Mouse (Mus musculus): ENCODE measurements around the gene Gm13691. TPM values are rescaled to one million over a fixed set of nuclear protein-coding genes. Genes with fewer than 3 reads are reported as not detected.
"Not testable (repeated sequence)": the region's sequence is repeated elsewhere in the genome, so short reads cannot be mapped to it uniquely, and the experiment has no call there.

Gene Gm13691
- polyA plus RNA-seq, 1 experiment from 2014 or later: not detected

DNA sequence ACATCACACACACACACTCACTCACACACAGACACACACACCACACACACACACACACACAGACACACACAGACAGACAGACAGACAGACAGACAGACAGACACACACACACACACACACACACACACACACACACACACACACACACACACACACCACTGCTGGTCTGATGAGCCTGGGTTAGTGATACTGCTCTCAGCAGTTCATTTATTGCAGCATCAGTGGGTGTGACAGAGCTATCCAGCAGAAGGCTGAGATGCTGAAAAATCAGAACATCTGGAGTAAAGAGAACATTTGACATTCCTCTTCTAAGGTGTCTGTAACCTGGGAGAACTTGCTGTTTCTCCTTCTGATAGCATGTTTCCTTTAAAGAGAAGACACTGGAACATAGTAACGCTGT lies 47.6 kb downstream of the Gm13691 start:
- not testable (repeated sequence) for H3K27ac ChIP-seq; H3K4me3 ChIP-seq; H3K9me3 ChIP-seq; H3K9ac ChIP-seq; H3K4me1 ChIP-seq; H3K4me2 ChIP-seq (replicated peaks); ATAC-seq (ENCODE audit: low FRiP score, low read depth); H3K27me3 ChIP-seq; H3K36me3 ChIP-seq
- WGBS: 78% methylated on average over 1 of the region's 1 CpGs

DNA sequence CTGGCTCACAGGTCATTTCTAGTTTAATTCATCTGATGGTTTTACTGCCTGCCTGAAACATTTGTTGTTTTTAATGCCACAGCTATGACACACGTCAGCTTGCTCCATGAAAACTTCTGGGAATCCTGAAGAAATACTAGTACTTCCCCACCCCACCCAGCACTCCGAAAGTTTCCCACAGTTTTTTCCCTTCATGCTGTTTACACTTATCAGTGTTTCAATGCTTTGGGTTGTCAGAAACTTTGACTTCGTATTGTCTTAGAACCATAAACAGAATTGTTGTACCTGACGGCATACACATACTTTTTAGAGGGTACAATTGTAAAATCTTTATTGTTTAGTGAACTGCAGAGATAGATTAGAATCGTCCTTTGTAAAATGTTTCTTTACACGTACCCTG lies 48.9 kb downstream of the Gm13691 start:
- H3K4me3 ChIP-seq: no peak overlapping the region
- no peak overlapping the region for H3K4me2 ChIP-seq (replicated peaks)
- no peak for ATAC-seq (ENCODE audit: low FRiP score, low read depth)
- H3K27ac ChIP-seq: no peak overlapping the region
- H3K9ac ChIP-seq: no peak overlapping the region
- no peaks in the 10 kb centered on the region for H3K36me3 ChIP-seq
- 54% methylated on average over 6 of the region's 6 CpGs for WGBS
- H3K27me3 ChIP-seq: no peaks in the 10 kb centered on the region
- no peaks in the 10 kb centered on the region for H3K9me3 ChIP-seq
- H3K4me1 ChIP-seq: no peaks in the 10 kb centered on the region

Other genes starting within 250 kb of the Gm13691 start
- 18.1 and 18.6 TPM in 2 replicates for gene Fam171b, start 177.9 kb upstream of the Gm13691 start, polyA plus RNA-seq (2015; fragmentation: Nextera tagmentation; extraction: Ambion mirVana)
- not detected in 2 replicates for gene Zswim2, start 49.3 kb upstream of the Gm13691 start, polyA plus RNA-seq (2015; fragmentation: Nextera tagmentation; extraction: Ambion mirVana)
- not detected in 2 replicates for gene Gm13698, start 34.9 kb upstream of the Gm13691 start, polyA plus RNA-seq (2015; fragmentation: Nextera tagmentation; extraction: Ambion mirVana)
- gene Gm13693, start 29.1 kb upstream of the Gm13691 start, polyA plus RNA-seq (2015; fragmentation: Nextera tagmentation; extraction: Ambion mirVana): not detected in 2 replicates
- not detected in 2 replicates for gene Gm13695, start 23.2 kb upstream of the Gm13691 start, polyA plus RNA-seq (2015; fragmentation: Nextera tagmentation; extraction: Ambion mirVana)
- not detected in 2 replicates for gene Gm13696, start 17.4 kb upstream of the Gm13691 start, polyA plus RNA-seq (2015; fragmentation: Nextera tagmentation; extraction: Ambion mirVana)
- not detected in 2 replicates for gene Gm13694, start 11.6 kb upstream of the Gm13691 start, polyA plus RNA-seq (2015; fragmentation: Nextera tagmentation; extraction: Ambion mirVana)
- not detected in 2 replicates for gene Gm13697, start 5.8 kb upstream of the Gm13691 start, polyA plus RNA-seq (2015; fragmentation: Nextera tagmentation; extraction: Ambion mirVana)

All from limb, embryonic 13.5 days (tissue).